Mouse (Mus musculus) stomach, postnatal 0 days (tissue): ENCODE results near the gene Arpin. TPM values are rescaled to one million over a fixed set of nuclear protein-coding genes. Genes with fewer than 3 reads are reported as not detected.

ENCODE experiments used
- ATAC-seq: fragments of 200-750 bp; cut with Nextera tagmentation; 2 replicates; pipeline ENCODE4 v1.8.0; 2017; ENCODE audit not compliant: low FRiP score, low TSS enrichment
- DNase-seq: peaks from one replicate; pipeline ENCODE4 v3.0.0-alpha.2; 2016; ENCODE audit warnings: low spot score
- H3K27ac ChIP-seq: fragments of 300-500 bp; sonication (generic); replicated peaks from 2 replicates; pipeline ENCODE4 v1.5.1; 2014; ENCODE audit warnings: mild to moderate bottlenecking, control low read depth
- H3K27me3 ChIP-seq: fragments of 300-500 bp; sonication (generic); 2 replicates; pipeline ENCODE4 v1.6.1; 2014; ENCODE audit warnings: low read length; ENCODE audit not compliant: control insufficient read depth, insufficient read depth
- H3K36me3 ChIP-seq: fragments of 300-500 bp; sonication (generic); 2 replicates; pipeline ENCODE4 v1.6.1; 2014; ENCODE audit warnings: low read length, mixed read lengths; ENCODE audit not compliant: control insufficient read depth, insufficient read depth
- H3K4me1 ChIP-seq: fragments of 300-500 bp; sonication (generic); replicated peaks from 2 replicates; pipeline ENCODE4 v1.6.1; 2014; ENCODE audit warnings: antibody characterized with exemption; ENCODE audit not compliant: control insufficient read depth, insufficient read depth
- H3K4me2 ChIP-seq: fragments of 300-500 bp; sonication (generic); replicated peaks from 2 replicates; pipeline ENCODE4 v1.6.1; 2014; ENCODE audit warnings: low read depth, mild to moderate bottlenecking, control low read depth, moderate library complexity
- H3K4me3 ChIP-seq: fragments of 300-500 bp; sonication (generic); 2 replicates; pipeline ENCODE4 v1.5.1; 2014; ENCODE audit warnings: low read depth, low read length, control low read depth
- H3K9ac ChIP-seq: fragments of 300-500 bp; sonication (generic); 2 replicates; pipeline ENCODE4 v1.6.1; 2014; ENCODE audit warnings: mild to moderate bottlenecking, low read length, control low read depth, mixed read lengths
- H3K9me3 ChIP-seq: fragments of 300-500 bp; sonication (generic); 2 replicates; pipeline ENCODE4 v1.6.1; 2016; ENCODE audit warnings: low read length; ENCODE audit not compliant: control insufficient read depth
- CTCF ChIP-seq: IDR thresholded peaks from 2 replicates; pipeline ENCODE4 v1.5.1; 2016; ENCODE audit warnings: antibody characterized with exemption, low read depth, mild to moderate bottlenecking, moderate library complexity
- EP300 ChIP-seq: optimal IDR thresholded peaks from 2 replicates; pipeline ENCODE3; 2016; ENCODE audit warnings: antibody characterized with exemption
- WGBS: fragments of 180-500 bp; shearing (Covaris S2); extraction: QIAGEN DNeasy Blood & Tissue Kit; methylation state at CpG from one replicate; pipeline ENCODE4 v1.1.7; 2014; 5-methylcytosine and 5-hydroxymethylcytosine counted together
- polyA plus RNA-seq: library from polyadenylated mRNA; unstranded; fragments of >200 nt; fragmentation: Nextera tagmentation; extraction: Ambion mirVana; gene quantifications from 2 replicates; pipeline ENCODE4 v1.2.1, GENCODE M21; 2015

Gene Arpin
- polyA plus RNA-seq, 1 experiment from 2014 or later, result 34.3 TPM

DNA sequence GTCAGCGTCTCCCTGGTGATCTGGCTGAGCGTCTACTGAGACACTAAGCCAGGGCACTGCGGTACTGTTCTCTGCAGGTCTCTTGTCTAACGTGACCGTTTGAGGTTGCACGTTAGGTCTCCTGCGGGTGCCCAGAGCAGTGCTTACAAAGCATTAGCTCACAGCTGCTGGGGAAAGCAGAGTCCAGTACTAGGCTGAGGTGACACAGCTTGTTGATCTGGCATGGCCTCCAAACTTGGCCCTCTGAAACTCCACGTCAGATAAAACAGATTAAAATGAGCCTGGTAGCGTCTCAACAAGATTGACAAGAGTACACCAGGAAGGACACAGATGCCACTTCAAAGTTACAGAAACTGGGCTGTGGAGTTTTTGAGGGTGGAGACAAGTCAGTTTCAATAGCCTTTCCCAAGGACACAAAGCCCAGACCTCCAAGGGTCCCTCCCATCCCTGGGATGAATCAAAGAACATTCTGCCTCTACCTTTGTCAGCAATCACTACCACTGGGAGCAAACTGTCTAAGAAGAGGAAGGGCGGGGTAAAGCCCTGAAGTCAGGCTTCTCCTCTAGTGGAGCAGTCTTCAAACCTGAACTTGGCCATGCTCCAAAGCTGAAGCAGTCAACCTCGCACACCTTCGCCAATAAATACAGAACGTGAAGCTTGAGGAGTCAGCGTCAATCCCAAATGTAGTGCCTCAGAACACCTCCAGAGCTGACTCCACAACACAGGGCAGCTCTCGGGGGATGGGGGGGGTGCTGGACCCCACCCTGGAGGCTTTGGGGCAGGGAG lies 44.5 kb downstream of the Arpin start:
- no peak overlapping the region for H3K9ac ChIP-seq
- peak; percentile 44 for DNase-seq
- H3K4me1 ChIP-seq, result no peaks in the 10 kb centered on the region
- no peaks in the 10 kb centered on the region for H3K27me3 ChIP-seq
- H3K27ac ChIP-seq, result 0 out of 2 replicates have a peak overlapping the region, but pooled peaks have one; percentile 30
- no peaks in the 10 kb centered on the region; the same call in 1 of the 2 replicates for H3K36me3 ChIP-seq
- no peak for ATAC-seq
- no peak overlapping the region for H3K4me2 ChIP-seq
- H3K9me3 ChIP-seq, result no peaks in the 10 kb centered on the region
- WGBS, result 63% methylated on average over 15 of the region's 15 CpGs
- TF ChIP-seq EP300, result no peak
- TF ChIP-seq CTCF, result no peak
- no peak overlapping the region for H3K4me3 ChIP-seq

DNA sequence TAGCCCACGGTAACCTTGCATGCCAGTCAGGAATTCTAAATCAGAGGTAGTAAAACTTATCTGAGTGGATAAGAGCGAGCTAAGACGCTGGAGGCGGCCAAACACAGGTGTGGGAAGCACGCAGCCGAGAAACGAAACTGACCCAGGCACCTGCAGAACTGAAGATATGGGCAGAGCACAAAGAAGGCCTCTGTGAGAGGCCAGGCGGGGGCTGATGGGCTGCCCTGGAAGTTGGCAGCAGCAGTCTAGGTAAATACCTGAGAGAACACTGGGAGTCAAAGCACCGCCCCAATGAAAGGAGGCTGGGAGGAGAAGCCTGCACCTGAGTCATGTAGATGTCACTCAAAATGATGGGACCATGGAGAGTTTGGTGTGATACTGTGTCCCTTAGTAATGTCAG lies 46.6 kb downstream of the Arpin start:
- DNase-seq (peak; percentile 86), ATAC-seq (peak; percentile 94)
- Histone ChIP-seq H3K4me1 (no peaks in the 10 kb centered on the region), H3K9me3 (no peaks in the 10 kb centered on the region), H3K4me2 (no peak overlapping the region), H3K4me3 (no peak overlapping the region), H3K27me3 (no peaks in the 10 kb centered on the region), H3K36me3 (no peaks in the 10 kb centered on the region), H3K9ac (no peak overlapping the region), H3K27ac (0 out of 2 replicates have a peak overlapping the region, but pooled peaks have one; percentile 35)
- no peak for TF ChIP-seq CTCF
- no peak for TF ChIP-seq EP300
- WGBS, result 63% methylated on average over 9 of the region's 9 CpGs

- 69% methylated on average over 7 of the region's 7 CpGs for WGBS
- no peak overlapping the region for H3K27ac ChIP-seq
These were observed 51.4 kb downstream of the Arpin start for GRCm38 (mm10) chr7:79883613-79884334.

DNA sequence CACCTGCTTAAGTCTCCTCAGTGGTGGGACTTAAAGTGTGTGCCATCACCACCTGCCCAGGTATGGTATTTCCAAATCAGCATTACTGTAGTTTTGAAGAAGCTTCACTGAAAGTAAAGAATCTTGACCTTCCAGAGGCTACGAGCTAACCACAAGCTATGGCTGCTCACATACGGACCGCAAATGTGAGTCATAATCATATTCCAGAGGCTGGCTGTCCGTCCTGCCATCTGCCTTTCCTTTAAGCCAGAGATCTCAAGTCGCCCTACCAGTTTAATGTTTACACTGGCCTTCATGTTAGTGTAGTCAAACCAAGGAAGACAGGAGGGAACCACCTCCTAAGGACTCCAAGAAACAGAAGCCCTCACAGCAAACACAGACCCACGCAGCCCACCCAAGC lies 53.3 kb downstream of the Arpin start:
- ATAC-seq (no peak), DNase-seq (no peak)
- Histone ChIP-seq H3K9me3 (no peaks in the 10 kb centered on the region), H3K4me1 (no peaks in the 10 kb centered on the region), H3K4me2 (no peak overlapping the region), H3K4me3 (no peak overlapping the region), H3K9ac (no peak overlapping the region), H3K27ac (no peak overlapping the region), H3K36me3 (no peaks in the 10 kb centered on the region; the same call in 1 of the 2 replicates), H3K27me3 (no peaks in the 10 kb centered on the region)
- 73% methylated on average over 6 of the region's 6 CpGs for WGBS
- TF ChIP-seq CTCF (no peak), EP300 (no peak)

More at GRCm38 (mm10) chr7:79883613-79884334, 51.4 kb downstream of the Arpin start:
- ATAC-seq (no peak), DNase-seq (no peak)
- Histone ChIP-seq H3K9ac (no peak overlapping the region), H3K4me3 (no peak overlapping the region), H3K9me3 (no peaks in the 10 kb centered on the region), H3K36me3 (no peaks in the 10 kb centered on the region; the same call in 1 of the 2 replicates), H3K4me1 (no peaks in the 10 kb centered on the region), H3K27me3 (no peaks in the 10 kb centered on the region), H3K4me2 (no peak overlapping the region)
- no peak for TF ChIP-seq EP300

DNA sequence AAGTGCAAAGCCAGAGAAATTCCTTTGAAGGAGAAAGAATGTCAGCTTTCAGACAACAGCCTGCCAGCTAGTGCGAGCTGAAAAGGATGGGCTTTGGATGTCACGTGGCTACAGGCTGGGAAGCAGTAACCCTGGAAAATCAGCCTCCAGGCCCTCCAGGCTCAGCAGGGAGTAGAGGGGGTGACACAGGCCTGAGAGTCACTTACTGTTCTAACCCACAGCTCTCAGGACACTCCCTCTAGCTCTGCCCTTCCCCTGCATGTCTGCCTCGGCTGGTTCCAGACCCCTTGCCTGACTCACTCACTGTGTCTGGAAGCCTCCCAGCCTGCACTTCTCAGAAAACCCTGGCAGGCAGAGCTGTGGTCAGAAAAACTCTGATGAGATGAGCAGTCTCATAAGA lies 54.2 kb downstream of the Arpin start:
- Histone ChIP-seq H3K27me3 (no peaks in the 10 kb centered on the region), H3K4me1 (no peaks in the 10 kb centered on the region), H3K9ac (no peak overlapping the region), H3K4me2 (no peak overlapping the region), H3K36me3 (no peaks in the 10 kb centered on the region; the same call in 1 of the 2 replicates), H3K9me3 (no peaks in the 10 kb centered on the region), H3K27ac (peak overlapping the region; percentile 30), H3K4me3 (no peak overlapping the region)
- WGBS, result 49% methylated on average over 3 of the region's 3 CpGs
- TF ChIP-seq CTCF, result no peak
- TF ChIP-seq EP300, result no peak
- peak; percentile 47; the same call in 1 of the 2 replicates for ATAC-seq
- DNase-seq, result no peak

DNA sequence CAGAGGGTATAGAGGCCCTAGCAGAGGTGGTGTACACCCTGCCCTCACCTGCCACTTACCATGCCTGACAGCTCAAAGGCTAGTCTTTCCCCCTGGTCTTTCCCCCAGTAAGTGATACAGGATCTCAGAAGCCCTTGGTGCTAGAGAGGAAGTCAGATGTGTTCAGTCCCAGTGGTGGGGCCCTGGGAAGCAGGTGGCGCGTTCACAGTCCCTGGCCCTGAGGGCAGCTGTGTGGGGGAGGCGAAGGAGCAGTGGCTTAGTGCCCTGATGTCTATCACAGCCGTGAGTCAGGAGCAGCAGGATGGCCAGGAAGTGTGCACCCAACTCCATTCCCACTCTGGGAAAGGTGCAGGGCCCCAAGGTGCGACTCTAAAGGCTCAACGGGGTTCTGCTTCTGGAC lies 55.1 kb downstream of the Arpin start:
- DNase-seq, result no peak
- H3K4me1 ChIP-seq, result no peaks in the 10 kb centered on the region
- WGBS, result 83% methylated on average over 6 of the region's 6 CpGs
- TF ChIP-seq EP300 (no peak), CTCF (no peak)
- ATAC-seq, result no peak
- no peak overlapping the region for H3K27ac ChIP-seq
- H3K36me3 ChIP-seq, result no peaks in the 10 kb centered on the region; the same call in 1 of the 2 replicates
- no peaks in the 10 kb centered on the region for H3K27me3 ChIP-seq
- H3K9me3 ChIP-seq, result no peaks in the 10 kb centered on the region
- no peak overlapping the region for H3K4me3 ChIP-seq
- no peak overlapping the region for H3K4me2 ChIP-seq
- H3K9ac ChIP-seq, result no peak overlapping the region
